Mouse (Mus musculus): ENCODE data around the gene Jag2. TPM values are rescaled to one million over a fixed set of nuclear protein-coding genes. Genes with fewer than 3 reads are reported as not detected.

Gene Jag2
- polyA plus RNA-seq, 1 experiment, result 8.6 TPM

GRCm38 (mm10) chr12:112952926-112953565, 23.5 kb upstream of the Jag2 start:
- WGBS, result 39% methylated on average over 3 of the region's 3 CpGs
- Histone ChIP-seq H3K27ac (ENCODE audit: insufficient read depth, low read length) (no peak overlapping the region), H3K4me3 (ENCODE audit: extremely low read depth, insufficient read depth, insufficient read length) (no peak overlapping the region), H3K27me3 (ENCODE audit: control insufficient read depth, insufficient read depth, low read length) (peaks cover 8% of the 10 kb centered on the region), H3K36me3 (ENCODE audit: control insufficient read depth, insufficient read depth, low read length) (no peaks in the 10 kb centered on the region; the same call in 1 of the 2 replicates), H3K4me1 (ENCODE audit: control insufficient read depth, insufficient read depth, insufficient read length) (peaks cover 4% of the 10 kb centered on the region; the same call in 1 of the 2 replicates)
- TF ChIP-seq POLR2A (IDR thresholded peaks at IDR 0.05; ENCODE audit: low read depth, low read length) (no peak), CTCF (IDR thresholded peaks at IDR 0.05; ENCODE audit: extremely low read depth, insufficient read depth, insufficient read length, insufficient replicate concordance) (no peak)
- no peak for DNase-seq (ENCODE audit: low read depth in 1 of 2, low spot score in 2 of 2)

- WGBS, result 25% methylated on average over 8 of the region's 8 CpGs
- no peak for DNase-seq (ENCODE audit: low read depth in 1 of 2, low spot score in 2 of 2)
- TF ChIP-seq POLR2A (IDR thresholded peaks at IDR 0.05; ENCODE audit: low read depth, low read length) (no peak), CTCF (IDR thresholded peaks at IDR 0.05; ENCODE audit: extremely low read depth, insufficient read depth, insufficient read length, insufficient replicate concordance) (no peak)
- Histone ChIP-seq H3K36me3 (ENCODE audit: control insufficient read depth, insufficient read depth, low read length) (no peaks in the 10 kb centered on the region; the same call in 1 of the 2 replicates), H3K27ac (ENCODE audit: insufficient read depth, low read length) (no peak overlapping the region), H3K27me3 (ENCODE audit: control insufficient read depth, insufficient read depth, low read length) (peaks cover 8% of the 10 kb centered on the region), H3K4me3 (ENCODE audit: extremely low read depth, insufficient read depth, insufficient read length) (no peak overlapping the region), H3K4me1 (ENCODE audit: control insufficient read depth, insufficient read depth, insufficient read length) (peaks cover 4% of the 10 kb centered on the region; the same call in 1 of the 2 replicates)
Measured at GRCm38 (mm10) chr12:112952433-112952832, 22.9 kb upstream of the Jag2 start.

GRCm38 (mm10) chr12:112951150-112951842, 21.7 kb upstream of the Jag2 start:
- Histone ChIP-seq H3K4me1 (ENCODE audit: control insufficient read depth, insufficient read depth, insufficient read length) (peaks cover 4% of the 10 kb centered on the region; the same call in 1 of the 2 replicates), H3K4me3 (ENCODE audit: extremely low read depth, insufficient read depth, insufficient read length) (no peak overlapping the region), H3K27me3 (ENCODE audit: control insufficient read depth, insufficient read depth, low read length) (peaks cover 8% of the 10 kb centered on the region), H3K27ac (ENCODE audit: insufficient read depth, low read length) (no peak overlapping the region), H3K36me3 (ENCODE audit: control insufficient read depth, insufficient read depth, low read length) (no peaks in the 10 kb centered on the region; the same call in 1 of the 2 replicates)
- DNase-seq (ENCODE audit: low read depth in 1 of 2, low spot score in 2 of 2), result no peak
- WGBS, result 32% methylated on average over 7 of the region's 7 CpGs
- no peak for TF ChIP-seq CTCF (IDR thresholded peaks at IDR 0.05; ENCODE audit: extremely low read depth, insufficient read depth, insufficient read length, insufficient replicate concordance)
- TF ChIP-seq POLR2A (IDR thresholded peaks at IDR 0.05; ENCODE audit: low read depth, low read length), result no peak

- peaks cover 8% of the 10 kb centered on the region for H3K27me3 ChIP-seq (ENCODE audit: control insufficient read depth, insufficient read depth, low read length)
- WGBS, result 17% methylated on average over 6 of the region's 6 CpGs
- TF ChIP-seq POLR2A (IDR thresholded peaks at IDR 0.05; ENCODE audit: low read depth, low read length), result no peak
- DNase-seq (ENCODE audit: low read depth in 1 of 2, low spot score in 2 of 2), result no peak
- peak overlapping the region; percentile 55; the same call in 1 of the 2 replicates for H3K4me3 ChIP-seq (ENCODE audit: extremely low read depth, insufficient read depth, insufficient read length)
- peaks cover 4% of the 10 kb centered on the region; the same call in 1 of the 2 replicates for H3K4me1 ChIP-seq (ENCODE audit: control insufficient read depth, insufficient read depth, insufficient read length)
- H3K27ac ChIP-seq (ENCODE audit: insufficient read depth, low read length), result no peak overlapping the region
- no peaks in the 10 kb centered on the region; the same call in 1 of the 2 replicates for H3K36me3 ChIP-seq (ENCODE audit: control insufficient read depth, insufficient read depth, low read length)
Measured at GRCm38 (mm10) chr12:112950761-112951129, 21.2 kb upstream of the Jag2 start.

- Histone ChIP-seq H3K27ac (ENCODE audit: insufficient read depth, low read length) (0 out of 2 replicates have a peak overlapping the region, but pooled peaks have one; percentile 6), H3K4me1 (ENCODE audit: control insufficient read depth, insufficient read depth, insufficient read length) (peaks cover 4% of the 10 kb centered on the region; the same call in 1 of the 2 replicates), H3K4me3 (ENCODE audit: extremely low read depth, insufficient read depth, insufficient read length) (peak overlapping the region; percentile 55; the same call in 1 of the 2 replicates), H3K27me3 (ENCODE audit: control insufficient read depth, insufficient read depth, low read length) (peaks cover 8% of the 10 kb centered on the region), H3K36me3 (ENCODE audit: control insufficient read depth, insufficient read depth, low read length) (no peaks in the 10 kb centered on the region)
- WGBS, result 1% methylated on average over 58 of the region's 58 CpGs
- TF ChIP-seq POLR2A (IDR thresholded peaks at IDR 0.05; ENCODE audit: low read depth, low read length) (no peak), CTCF (IDR thresholded peaks at IDR 0.05; ENCODE audit: extremely low read depth, insufficient read depth, insufficient read length, insufficient replicate concordance) (no peak)
- DNase-seq (ENCODE audit: low read depth in 1 of 2, low spot score in 2 of 2), result peak in 1 of 2 experiments; percentile 66
Measured at GRCm38 (mm10) chr12:112950040-112950760, 20.6 kb upstream of the Jag2 start.

- TF ChIP-seq CTCF (IDR thresholded peaks at IDR 0.05; ENCODE audit: extremely low read depth, insufficient read depth, insufficient read length, insufficient replicate concordance) (peak; percentile 32; the same call in 1 of the 2 replicates), POLR2A (IDR thresholded peaks at IDR 0.05; ENCODE audit: low read depth, low read length) (no peak)
- peaks cover 5% of the 10 kb centered on the region; the same call in 1 of the 2 replicates for H3K4me1 ChIP-seq (ENCODE audit: control insufficient read depth, insufficient read depth, insufficient read length)
- H3K27me3 ChIP-seq (ENCODE audit: control insufficient read depth, insufficient read depth, low read length), result peaks cover 8% of the 10 kb centered on the region
- WGBS, result 35% methylated on average over 4 of the region's 4 CpGs
- no peak overlapping the region for H3K27ac ChIP-seq (ENCODE audit: insufficient read depth, low read length)
- DNase-seq (ENCODE audit: low read depth in 1 of 2, low spot score in 2 of 2), result peak in 1 of 2 experiments; percentile 19
- H3K36me3 ChIP-seq (ENCODE audit: control insufficient read depth, insufficient read depth, low read length), result no peaks in the 10 kb centered on the region
- H3K4me3 ChIP-seq (ENCODE audit: extremely low read depth, insufficient read depth, insufficient read length), result no peak overlapping the region
Measured at GRCm38 (mm10) chr12:112947307-112947706, 17.7 kb upstream of the Jag2 start.
